8 mouse cellular contexts compared by ENCODE assay signal in the genomic region with DNA sequence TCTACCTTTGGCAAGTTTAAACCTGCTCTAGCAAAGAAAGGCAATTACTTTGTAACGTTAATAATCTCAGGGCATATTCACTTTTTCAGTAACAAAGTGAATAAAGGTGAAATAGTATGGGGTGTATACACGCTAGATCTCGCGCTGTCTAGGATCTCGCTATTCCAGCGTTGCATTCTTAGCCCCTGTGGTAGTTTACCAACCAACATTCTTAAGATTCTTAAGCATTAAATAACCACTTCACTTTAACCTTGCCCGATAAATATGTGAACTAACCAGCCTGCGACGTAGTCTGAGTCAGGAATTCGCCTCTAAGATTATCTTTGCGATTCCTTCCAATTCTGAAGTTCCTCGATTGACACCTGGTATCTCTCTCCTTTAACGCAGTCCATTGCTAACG. TPM values are rescaled to one million over a fixed set of nuclear protein-coding genes. Genes with fewer than 3 reads are reported as not detected.
A peak's percentile ranks its signal among the peaks of the same experiment; 100 is the strongest.
DNase-seq lines count a peak whose midpoint lies in the region; ATAC-seq and TF ChIP-seq lines count a peak whose summit lies in the region.

No protein-coding gene starts in this region.

- intact Hi-C loops in heart, adult 2 months (cut with DNase I) = loop anchor here (5.0 kb wide), 1 partner anchor 79 kb away; a partner anchor contains a TSS

- H3K36me3 ChIP-seq in heart, adult 2 months (ENCODE audit: control insufficient read depth, insufficient read depth, low read length) = peaks cover 23% of the 10 kb centered on the region
- H3K36me3 ChIP-seq in E14TG2a.4 (ENCODE audit: insufficient read depth, low read length) = peaks cover 34% of the 10 kb centered on the region
- no peaks in the 10 kb centered on the region for H3K36me3 ChIP-seq in forebrain, embryonic 14.5 days (ENCODE audit: control insufficient read depth, insufficient read depth, low read length)
- H3K36me3 ChIP-seq in liver, postnatal 0 days (replicated peaks; ENCODE audit: insufficient read depth, low read length) = no peaks in the 10 kb centered on the region

- no peak for TF ChIP-seq CTCF in heart, adult 2 months (IDR thresholded peaks at IDR 0.05)
- TF ChIP-seq CTCF in E14TG2a.4 (conservative IDR thresholded peaks at IDR 0.05; ENCODE audit: low read length) = no peak
- no peak for TF ChIP-seq CTCF in liver, postnatal 0 days (IDR thresholded peaks at IDR 0.05; ENCODE audit: low read depth)

- H3K79me2 ChIP-seq in heart, adult 2 months (replicated peaks; ENCODE audit: control insufficient read depth, insufficient read depth, low read length) = peaks cover 6% of the 10 kb centered on the region; the same call in 1 of the 2 replicates

- peak overlapping the region; percentile 94 for H3K4me2 ChIP-seq in forebrain, embryonic 14.5 days (ENCODE audit: low read length)
- H3K4me2 ChIP-seq in liver, postnatal 0 days (ENCODE audit: low read depth, low read length) = peak overlapping the region; percentile 99

- no peak for TF ChIP-seq POLR2A in heart, adult 2 months (IDR thresholded peaks at IDR 0.05; ENCODE audit: insufficient read depth, low read depth, low read length)

- no peak for ATAC-seq in forebrain, embryonic 14.5 days
- ATAC-seq in liver, postnatal 0 days = no peak

- no peak for TF ChIP-seq EP300 in heart, adult 2 months (IDR thresholded peaks at IDR 0.05; ENCODE audit: insufficient read depth, low read depth, low read length)
- TF ChIP-seq EP300 in liver, postnatal 0 days (IDR thresholded peaks at IDR 0.05; ENCODE audit: low read depth) = no peak

- peak overlapping the region; percentile 97 for H3K27ac ChIP-seq in heart, adult 2 months
- H3K27ac ChIP-seq in forebrain, embryonic 14.5 days (ENCODE audit: low read depth, low read length) = no peak overlapping the region
- peak overlapping the region; percentile 85; the same call in 1 of the 2 replicates for H3K27ac ChIP-seq in liver, postnatal 0 days (ENCODE audit: low read depth)

- DNase-seq in heart, adult 2 months = no peak
- DNase-seq in heart, adult 11 months = no peak
- DNase-seq in forebrain, embryonic 14.5 days (ENCODE audit: low spot score) = peak; percentile 11
- no peak for DNase-seq in liver, postnatal 0 days
- DNase-seq in cerebellum, postnatal 14 days = no peak
- no peak for DNase-seq in layer of hippocampus, adult 9-11 months
- DNase-seq in spleen, postnatal 36 days (ENCODE audit: low spot score in 2 of 2) = no peak

- H3K4me3 ChIP-seq in heart, adult 2 months = peak overlapping the region; percentile 96
- peak overlapping the region; percentile 94 for H3K4me3 ChIP-seq in E14TG2a.4 (replicated peaks; ENCODE audit: low read length)
- H3K4me3 ChIP-seq in forebrain, embryonic 14.5 days (ENCODE audit: low read depth, low read length) = peak overlapping the region; percentile 88
- peak overlapping the region; percentile 88 for H3K4me3 ChIP-seq in liver, postnatal 0 days (ENCODE audit: low read depth, low read length)

- H3K9ac ChIP-seq in heart, adult 2 months (ENCODE audit: low read depth, low read length) = peak overlapping the region; percentile 87
- peak overlapping the region; percentile 86 for H3K9ac ChIP-seq in forebrain, embryonic 14.5 days (ENCODE audit: low read length)
- peak overlapping the region; percentile 68 for H3K9ac ChIP-seq in liver, postnatal 0 days (replicated peaks)

- no peaks in the 10 kb centered on the region for H3K9me3 ChIP-seq in E14TG2a.4 (ENCODE audit: low read length)
- no peaks in the 10 kb centered on the region for H3K9me3 ChIP-seq in forebrain, embryonic 14.5 days (replicated peaks; ENCODE audit: control insufficient read depth, low read length)
- no peaks in the 10 kb centered on the region for H3K9me3 ChIP-seq in liver, postnatal 0 days (ENCODE audit: low read length)

- peaks cover 21% of the 10 kb centered on the region for H3K4me1 ChIP-seq in heart, adult 2 months (ENCODE audit: control insufficient read depth, insufficient read depth, low read length)
- peaks cover 79% of the 10 kb centered on the region for H3K4me1 ChIP-seq in E14TG2a.4 (replicated peaks; ENCODE audit: low read depth, low read length)
- H3K4me1 ChIP-seq in forebrain, embryonic 14.5 days (ENCODE audit: control insufficient read depth, insufficient read depth, low read length) = peaks cover 8% of the 10 kb centered on the region; the same call in 1 of the 2 replicates
- peaks cover 27% of the 10 kb centered on the region for H3K4me1 ChIP-seq in liver, postnatal 0 days (ENCODE audit: insufficient read depth)

- 1% methylated on average over 14 of the region's 14 CpGs for WGBS in heart, adult 2 months
- under 1% methylated on average over 14 of the region's 14 CpGs for WGBS in forebrain, embryonic 14.5 days
- 3% methylated on average over 14 of the region's 14 CpGs for WGBS in liver, postnatal 0 days (ENCODE audit: insufficient replicate concordance)

- H3K27me3 ChIP-seq in heart, adult 2 months (ENCODE audit: control insufficient read depth, insufficient read depth, low read length) = no peaks in the 10 kb centered on the region
- H3K27me3 ChIP-seq in E14TG2a.4 (ENCODE audit: insufficient read depth, low read length) = no peaks in the 10 kb centered on the region
- no peaks in the 10 kb centered on the region for H3K27me3 ChIP-seq in forebrain, embryonic 14.5 days (replicated peaks; ENCODE audit: control insufficient read depth, insufficient read depth, low read length)
- no peaks in the 10 kb centered on the region for H3K27me3 ChIP-seq in liver, postnatal 0 days (ENCODE audit: insufficient read depth, low read length)

RNA-seq across cellular contexts. Expression of a gene that starts 1.1 kb away (rescaled TPM):
- total RNA-seq in heart, adult 2 months (2021) = 10 to 100 TPM; 66.3 to 77.3 TPM
- 24.0 and 42.0 TPM in 2 replicates for polyA plus RNA-seq in heart, adult 2 months (2012; rRNA removed)
- 4.8 and 6.0 TPM in 2 replicates for polyA plus RNA-seq in forebrain, embryonic 14.5 days (2014; fragmentation: Nextera tagmentation; extraction: Ambion mirVana)
- polyA plus RNA-seq in liver, postnatal 0 days (2015; fragmentation: Nextera tagmentation; extraction: Ambion mirVana) = 1.3 and 2.0 TPM in 2 replicates

RNA-seq across cellular contexts. Expression of a gene that starts 44.0 kb away (rescaled TPM):
- total RNA-seq in heart, adult 2 months (2021) = under 1 TPM; 0.03 to 0.05 TPM
- polyA plus RNA-seq in heart, adult 2 months (2012; rRNA removed) = 0.06 and 0.09 TPM in 2 replicates
- polyA plus RNA-seq in forebrain, embryonic 14.5 days (2014; fragmentation: Nextera tagmentation; extraction: Ambion mirVana) = 13.8 and 18.9 TPM in 2 replicates
- polyA plus RNA-seq in liver, postnatal 0 days (2015; fragmentation: Nextera tagmentation; extraction: Ambion mirVana) = not detected in 2 replicates

Comparison
In these comparisons a context has a peak if more than half of its experiments do, and no peak if none do; other contexts are left out.
1. RNA of a gene that starts 44.0 kb away (polyA plus RNA-seq): 13.8 to 18.9 TPM in forebrain, embryonic 14.5 days; 0.06 to 0.09 TPM in heart, adult 2 months and not detected in liver, postnatal 0 days; every median in the first group is over 10 times any median in the second.
2. Peak in every context shown above with its lines, with median percentiles within 50 percentile points of each other: H3K4me3 ChIP-seq and H3K9ac ChIP-seq.